Mouse (Mus musculus) intestine, postnatal 0 days (tissue): ENCODE measurements around the gene Gm13278. TPM values are rescaled to one million over a fixed set of nuclear protein-coding genes. Genes with fewer than 3 reads are reported as not detected.
"Not testable (repeated sequence)": the region's sequence is repeated elsewhere in the genome, so short reads cannot be mapped to it uniquely, and the experiment has no call there.

Experiments used
- ATAC-seq: fragments of 200-750 bp; cut with Nextera tagmentation; 2 replicates; pipeline ENCODE4 v1.8.0; 2017; ENCODE audit warnings: mild to moderate bottlenecking, moderate TSS enrichment, moderate library complexity
- H3K27ac ChIP-seq: fragments of 300-500 bp; sonication (generic); 2 replicates; pipeline ENCODE4 v1.5.1; 2014; ENCODE audit warnings: mild to moderate bottlenecking, low read depth, low read length, moderate library complexity
- H3K27me3 ChIP-seq: fragments of 300-500 bp; sonication (generic); replicated peaks from 2 replicates; pipeline ENCODE4 v1.6.1; 2014; ENCODE audit warnings: low read length, mixed read lengths; ENCODE audit not compliant: control insufficient read depth, insufficient read depth
- H3K36me3 ChIP-seq: fragments of 300-500 bp; sonication (generic); 2 replicates; pipeline ENCODE4 v1.6.1; 2014; ENCODE audit warnings: mild to moderate bottlenecking, moderate library complexity; ENCODE audit not compliant: control insufficient read depth, insufficient read depth
- H3K4me1 ChIP-seq: fragments of 300-500 bp; sonication (generic); replicated peaks from 2 replicates; pipeline ENCODE4 v1.6.1; 2014; ENCODE audit warnings: antibody characterized with exemption, low read length, mixed read lengths; ENCODE audit not compliant: control insufficient read depth, insufficient read depth
- H3K4me2 ChIP-seq: fragments of 300-500 bp; sonication (generic); replicated peaks from 2 replicates; pipeline ENCODE4 v1.6.1; 2014; ENCODE audit warnings: low read depth, mild to moderate bottlenecking, moderate library complexity
- H3K4me3 ChIP-seq: fragments of 300-500 bp; sonication (generic); 2 replicates; pipeline ENCODE4 v1.5.1; 2014; ENCODE audit warnings: low read depth, low read length
- H3K9ac ChIP-seq: fragments of 300-500 bp; sonication (generic); 2 replicates; pipeline ENCODE4 v1.6.1; 2014; ENCODE audit warnings: mild to moderate bottlenecking, low read depth, low read length
- H3K9me3 ChIP-seq: fragments of 300-500 bp; sonication (generic); 2 replicates; pipeline ENCODE4 v1.6.1; 2016; ENCODE audit warnings: mixed run types; ENCODE audit not compliant: control insufficient read depth
- CTCF ChIP-seq: sonication (generic); IDR thresholded peaks from 2 replicates; pipeline ENCODE4 v1.5.1; 2016; ENCODE audit warnings: low read depth, mild to moderate bottlenecking, control low read depth, antibody characterized with exemption, moderate library complexity
- WGBS: fragments of 180-500 bp; shearing (Covaris S2); extraction: QIAGEN DNeasy Blood & Tissue Kit; methylation state at CpG from one replicate; pipeline ENCODE4 v1.1.7; 2014; 5-methylcytosine and 5-hydroxymethylcytosine counted together
- polyA plus RNA-seq: library from polyadenylated mRNA; unstranded; fragments of >200 nt; fragmentation: Nextera tagmentation; extraction: Ambion mirVana; gene quantifications from 2 replicates; pipeline ENCODE4 v1.2.1, GENCODE M21; 2015

Gene Gm13278
- polyA plus RNA-seq, 1 experiment from 2014 or later = not detected

DNA sequence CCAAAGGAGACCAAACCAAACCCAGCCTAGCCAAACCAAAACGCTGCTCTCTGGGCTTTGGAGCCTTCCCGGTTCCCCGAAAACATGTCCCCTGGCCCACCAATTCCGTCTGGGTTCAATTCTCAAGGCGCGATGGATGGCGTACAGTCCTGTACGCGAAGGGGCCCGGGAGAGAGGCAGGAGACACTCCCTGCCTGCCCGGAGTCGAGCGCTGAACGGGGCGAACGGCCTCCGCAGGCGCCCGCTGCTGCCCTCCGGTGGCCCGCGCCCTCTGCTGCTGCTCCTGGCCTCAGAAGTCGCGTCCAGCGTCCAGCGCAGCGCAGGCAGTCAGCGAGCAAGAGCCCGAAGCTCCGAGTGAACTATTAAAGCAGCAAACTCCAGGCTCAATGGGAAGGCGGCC, 9.0 kb upstream of the Gm13278 start:
- not testable (repeated sequence) for ATAC-seq, H3K27me3 ChIP-seq, H3K4me1 ChIP-seq, H3K36me3 ChIP-seq, H3K9ac ChIP-seq, H3K4me3 ChIP-seq, H3K9me3 ChIP-seq, H3K27ac ChIP-seq
- 0% methylated on average over 3 of the region's 31 CpGs for WGBS
- TF ChIP-seq CTCF = peak; percentile 37
- peak overlapping the region; percentile 51 for H3K4me2 ChIP-seq

DNA sequence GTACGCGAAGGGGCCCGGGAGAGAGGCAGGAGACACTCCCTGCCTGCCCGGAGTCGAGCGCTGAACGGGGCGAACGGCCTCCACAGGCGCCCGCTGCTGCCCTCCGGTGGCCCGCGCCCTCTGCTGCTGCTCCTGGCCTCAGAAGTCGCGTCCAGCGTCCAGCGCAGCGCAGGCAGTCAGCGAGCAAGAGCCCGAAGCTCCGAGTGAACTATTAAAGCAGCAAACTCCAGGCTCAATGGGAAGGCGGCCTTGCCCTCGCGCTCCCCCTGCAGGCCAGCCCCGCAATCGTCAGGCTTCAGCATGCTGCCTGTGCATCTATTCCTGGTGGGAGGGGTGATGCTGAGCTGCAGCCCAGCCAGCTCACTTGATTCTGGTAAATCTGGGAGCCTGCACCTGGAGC, 5.9 kb upstream of the Gm13278 start, which contains the start of gene Gm13276:
TSS of gene Gm13276 (plus strand) at position 301 of the 400 bp plus-strand sequence.
- WGBS = no CpG with 5 or more reads among the region's 27 CpGs
- not testable (repeated sequence) for H3K27me3 ChIP-seq, H3K36me3 ChIP-seq, H3K4me2 ChIP-seq, H3K4me3 ChIP-seq, ATAC-seq, H3K27ac ChIP-seq, H3K9me3 ChIP-seq, H3K4me1 ChIP-seq, H3K9ac ChIP-seq

DNA sequence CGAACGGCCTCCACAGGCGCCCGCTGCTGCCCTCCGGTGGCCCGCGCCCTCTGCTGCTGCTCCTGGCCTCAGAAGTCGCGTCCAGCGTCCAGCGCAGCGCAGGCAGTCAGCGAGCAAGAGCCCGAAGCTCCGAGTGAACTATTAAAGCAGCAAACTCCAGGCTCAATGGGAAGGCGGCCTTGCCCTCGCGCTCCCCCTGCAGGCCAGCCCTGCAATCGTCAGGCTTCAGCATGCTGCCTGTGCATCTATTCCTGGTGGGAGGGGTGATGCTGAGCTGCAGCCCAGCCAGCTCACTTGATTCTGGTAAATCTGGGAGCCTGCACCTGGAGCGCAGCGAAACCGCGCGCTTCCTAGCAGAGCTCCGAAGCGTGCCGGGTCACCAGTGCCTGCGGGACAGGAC, 2.9 kb upstream of the Gm13278 start, which contains the start of gene Gm13277:
TSS of gene Gm13277 (plus strand) at position 231 of the 400 bp plus-strand sequence.
- peak; percentile 60 for TF ChIP-seq CTCF
- H3K4me1 ChIP-seq, H3K9me3 ChIP-seq, H3K27ac ChIP-seq, H3K4me3 ChIP-seq, ATAC-seq, H3K4me2 ChIP-seq, H3K27me3 ChIP-seq, H3K9ac ChIP-seq, H3K36me3 ChIP-seq: not testable (repeated sequence)
- WGBS = no CpG with 5 or more reads among the region's 28 CpGs

DNA sequence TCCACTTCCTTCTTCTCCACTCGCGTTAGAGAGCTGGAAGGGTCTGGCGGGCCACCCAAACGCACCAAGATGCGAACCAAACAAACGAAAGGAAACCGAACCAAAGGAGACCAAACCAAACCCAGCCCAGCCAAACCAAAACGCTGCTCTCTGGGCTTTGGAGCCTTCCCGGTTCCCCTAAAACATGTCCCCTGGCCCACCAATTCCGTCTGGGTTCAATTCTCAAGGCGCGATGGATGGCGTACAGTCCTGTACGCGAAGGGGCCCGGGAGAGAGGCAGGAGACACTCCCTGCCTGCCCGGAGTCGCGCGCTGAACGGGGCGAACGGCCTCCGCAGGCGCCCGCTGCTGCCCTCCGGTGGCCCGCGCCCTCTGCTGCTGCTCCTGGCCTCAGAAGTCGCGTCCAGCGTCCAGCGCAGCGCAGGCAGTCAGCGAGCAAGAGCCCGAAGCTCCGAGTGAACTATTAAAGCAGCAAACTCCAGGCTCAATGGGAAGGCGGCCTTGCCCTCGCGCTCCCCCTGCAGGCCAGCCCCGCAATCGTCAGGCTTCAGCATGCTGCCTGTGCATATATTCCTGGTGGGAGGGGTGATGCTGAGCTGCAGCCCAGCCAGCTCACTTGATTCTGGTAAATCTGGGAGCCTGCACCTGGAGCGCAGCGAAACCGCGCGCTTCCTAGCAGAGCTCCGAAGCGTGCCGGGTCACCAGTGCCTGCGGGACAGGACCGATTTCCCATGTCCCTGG, 2.8 kb downstream of the Gm13278 start, which contains the start of gene Gm13275:
TSS of gene Gm13275 (plus strand) at position 552 of the 740 bp plus-strand sequence.
- WGBS = 0% methylated on average over 13 of the region's 52 CpGs
- H3K4me2 ChIP-seq, H3K4me3 ChIP-seq, H3K9me3 ChIP-seq, H3K4me1 ChIP-seq, H3K27ac ChIP-seq, H3K36me3 ChIP-seq, H3K9ac ChIP-seq, ATAC-seq, H3K27me3 ChIP-seq: not testable (repeated sequence)
- peak; percentile 42 for TF ChIP-seq CTCF

- not testable (repeated sequence) for H3K36me3 ChIP-seq, H3K9me3 ChIP-seq, H3K4me3 ChIP-seq, H3K4me2 ChIP-seq, H3K27me3 ChIP-seq, H3K9ac ChIP-seq, H3K4me1 ChIP-seq, H3K27ac ChIP-seq, ATAC-seq
- no CpG with 5 or more reads among the region's 28 CpGs for WGBS
These were observed 5.7 kb downstream of the Gm13278 start, which contains the start of gene Gm13279 for GRCm38 (mm10) chr4:88797097-88797496. Gene Gm13279 (plus strand): TSS chr4:88797397.

DNA sequence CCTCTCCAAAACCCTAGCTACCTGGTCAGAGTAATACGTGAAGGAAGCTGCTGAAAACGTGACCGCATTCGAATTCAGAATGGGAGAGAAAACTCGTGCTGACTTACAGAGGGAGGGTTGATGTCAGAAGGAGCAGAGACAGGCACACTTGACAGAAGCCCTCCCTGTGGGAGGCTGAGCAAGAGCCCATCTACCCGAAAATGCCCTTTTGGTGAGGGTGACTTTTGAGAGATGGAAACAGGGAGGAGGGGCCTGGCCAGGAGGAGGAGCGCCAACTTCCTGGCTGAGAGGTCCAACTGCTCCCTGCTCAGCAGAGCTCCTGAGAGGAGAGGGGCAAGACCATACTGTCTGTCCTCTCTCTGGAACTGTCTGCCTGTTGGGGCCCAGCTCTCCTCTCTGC, 8.0 kb downstream of the Gm13278 start, which contains the start of gene Gm13285:
TSS of gene Gm13285 (plus strand) at position 301 of the 400 bp plus-strand sequence.
- H3K4me3 ChIP-seq, H3K36me3 ChIP-seq, H3K27me3 ChIP-seq, H3K4me1 ChIP-seq, H3K4me2 ChIP-seq, H3K9me3 ChIP-seq, H3K27ac ChIP-seq, H3K9ac ChIP-seq, ATAC-seq: not testable (repeated sequence)
- 0% methylated on average over 2 of the region's 7 CpGs for WGBS

DNA sequence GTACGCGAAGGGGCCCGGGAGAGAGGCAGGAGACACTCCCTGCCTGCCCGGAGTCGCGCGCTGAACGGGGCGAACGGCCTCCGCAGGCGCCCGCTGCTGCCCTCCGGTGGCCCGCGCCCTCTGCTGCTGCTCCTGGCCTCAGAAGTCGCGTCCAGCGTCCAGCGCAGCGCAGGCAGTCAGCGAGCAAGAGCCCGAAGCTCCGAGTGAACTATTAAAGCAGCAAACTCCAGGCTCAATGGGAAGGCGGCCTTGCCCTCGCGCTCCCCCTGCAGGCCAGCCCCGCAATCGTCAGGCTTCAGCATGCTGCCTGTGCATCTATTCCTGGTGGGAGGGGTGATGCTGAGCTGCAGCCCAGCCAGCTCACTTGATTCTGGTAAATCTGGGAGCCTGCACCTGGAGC, 11.6 kb downstream of the Gm13278 start, which contains the start of gene Gm13287:
TSS of gene Gm13287 (plus strand) at position 301 of the 400 bp plus-strand sequence.
- H3K4me3 ChIP-seq, H3K4me1 ChIP-seq, H3K36me3 ChIP-seq, H3K4me2 ChIP-seq, H3K9ac ChIP-seq, H3K27ac ChIP-seq, H3K27me3 ChIP-seq, H3K9me3 ChIP-seq, ATAC-seq: not testable (repeated sequence)
- WGBS = no CpG with 5 or more reads among the region's 29 CpGs

GRCm38 (mm10) chr4:88805231-88805630, 13.9 kb downstream of the Gm13278 start, which contains the start of gene Gm13288:
Gene Gm13288 (plus strand): TSS chr4:88805531.
- not testable (repeated sequence) for H3K4me1 ChIP-seq, ATAC-seq, H3K36me3 ChIP-seq, H3K4me2 ChIP-seq, H3K4me3 ChIP-seq, H3K27me3 ChIP-seq, H3K9me3 ChIP-seq, H3K27ac ChIP-seq, H3K9ac ChIP-seq
- WGBS = no CpG with 5 or more reads among the region's 8 CpGs
